Mouse (Mus musculus) lung, embryonic 15.5 days (tissue): ENCODE results near the gene Pelo. TPM values are rescaled to one million over a fixed set of nuclear protein-coding genes. Genes with fewer than 3 reads are reported as not detected.

Experiments
- ATAC-seq: fragments of 200-750 bp; cut with Nextera tagmentation; 2 replicates; pipeline ENCODE4 v1.8.0; 2017; ENCODE audit warnings: moderate number of reproducible peaks, borderline replicate concordance; ENCODE audit not compliant: low FRiP score, low TSS enrichment; ENCODE audit errors: extremely low read depth
- H3K27ac ChIP-seq: fragments of 300-500 bp; sonication (generic); 2 replicates; pipeline ENCODE4 v1.5.1; 2015; ENCODE audit warnings: moderate library complexity, mild to moderate bottlenecking, inconsistent platforms
- H3K27me3 ChIP-seq: fragments of 300-500 bp; sonication (generic); 2 replicates; pipeline ENCODE4 v1.6.1; 2015; ENCODE audit warnings: inconsistent platforms
- H3K36me3 ChIP-seq: fragments of 300-500 bp; sonication (generic); 2 replicates; pipeline ENCODE4 v1.6.1; 2015; ENCODE audit warnings: inconsistent platforms
- H3K4me1 ChIP-seq: fragments of 300-500 bp; sonication (generic); 2 replicates; pipeline ENCODE4 v1.6.1; 2015; ENCODE audit warnings: inconsistent platforms
- H3K4me2 ChIP-seq: fragments of 300-500 bp; sonication (generic); 2 replicates; pipeline ENCODE4 v1.6.1; 2015; ENCODE audit warnings: inconsistent platforms, mild to moderate bottlenecking, moderate library complexity
- H3K4me3 ChIP-seq: fragments of 300-500 bp; sonication (generic); 2 replicates; pipeline ENCODE4 v1.5.1; 2015; ENCODE audit warnings: mild to moderate bottlenecking, inconsistent platforms
- H3K9ac ChIP-seq: fragments of 300-500 bp; sonication (generic); 2 replicates; pipeline ENCODE4 v1.6.1; 2015; ENCODE audit warnings: inconsistent platforms
- H3K9me3 ChIP-seq: fragments of 300-500 bp; sonication (generic); 2 replicates; pipeline ENCODE4 v1.6.1; 2016; ENCODE audit warnings: inconsistent platforms
- WGBS: fragments of 180-500 bp; shearing (Covaris S2); methylation state at CpG from one replicate; pipeline ENCODE4 v1.1.7; 2015; 5-methylcytosine and 5-hydroxymethylcytosine counted together
- polyA plus RNA-seq: library from polyadenylated mRNA; unstranded; fragments of >200 nt; fragmentation: Nextera tagmentation; extraction: Ambion mirVana; gene quantifications from 2 replicates; pipeline ENCODE4 v1.2.1, GENCODE M21; 2015

Gene Pelo
- polyA plus RNA-seq, 1 experiment from 2014 or later, result 5.4 TPM

DNA sequence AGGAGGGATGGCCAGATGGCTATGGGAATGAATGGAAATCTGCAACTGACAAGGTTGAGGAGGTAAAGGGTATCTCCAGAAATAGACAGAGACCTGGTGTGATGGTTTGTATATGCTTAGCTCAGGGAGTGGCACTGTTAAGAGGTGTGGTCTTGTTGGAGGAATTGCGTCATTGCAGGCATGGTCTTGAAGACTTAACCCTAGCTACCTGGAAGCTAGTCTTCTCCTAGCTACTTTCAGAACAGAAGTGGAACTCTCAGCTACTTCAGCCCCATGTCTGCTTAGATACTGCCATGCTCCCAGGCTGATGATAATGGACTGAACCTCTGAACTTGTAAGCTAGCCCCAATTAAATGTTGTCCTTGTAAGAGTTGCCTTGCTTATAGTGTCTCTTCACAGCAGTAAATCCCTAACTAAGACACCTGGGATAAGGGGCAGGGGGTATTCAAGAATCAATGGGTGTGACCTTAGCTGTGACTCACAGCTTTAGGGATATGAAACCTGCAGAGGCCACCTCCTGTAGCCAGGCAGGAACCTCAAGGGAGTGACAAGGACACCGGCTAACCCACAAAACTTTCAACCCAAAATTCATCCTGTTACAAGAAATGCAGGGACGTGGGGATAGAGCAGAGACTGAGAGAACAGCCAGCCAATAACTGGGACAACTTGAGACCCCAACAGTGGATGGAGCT, 27.1 kb upstream of the Pelo start:
- no peak overlapping the region for H3K27ac ChIP-seq
- H3K4me3 ChIP-seq, result no peak overlapping the region
- 79% methylated on average over 3 of the region's 3 CpGs for WGBS
- H3K9me3 ChIP-seq, result no peaks in the 10 kb centered on the region
- H3K9ac ChIP-seq, result no peak overlapping the region
- H3K4me2 ChIP-seq, result no peak overlapping the region
- H3K27me3 ChIP-seq, result no peaks in the 10 kb centered on the region
- no peaks in the 10 kb centered on the region for H3K4me1 ChIP-seq
- no peak for ATAC-seq
- H3K36me3 ChIP-seq, result no peaks in the 10 kb centered on the region

DNA sequence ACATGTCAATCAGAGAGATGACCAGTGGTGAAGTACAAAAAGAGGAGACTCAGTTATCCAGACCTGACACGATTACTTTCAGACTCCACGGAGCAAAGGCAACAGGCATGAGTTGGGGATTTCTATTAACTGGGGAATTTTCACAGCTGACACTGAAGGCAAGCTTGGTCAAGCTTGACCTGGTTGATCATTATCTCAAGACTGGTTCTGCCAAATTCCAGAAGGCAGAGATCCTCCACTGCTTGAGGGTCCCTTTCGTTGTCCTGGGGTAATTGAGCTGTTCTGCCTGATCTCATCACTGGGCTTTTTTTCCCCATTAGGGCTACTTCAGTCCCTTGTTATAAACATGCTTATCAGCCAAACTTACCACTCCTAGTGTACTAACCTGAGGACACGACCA, 19.6 kb upstream of the Pelo start:
- no peak overlapping the region for H3K27ac ChIP-seq
- H3K9me3 ChIP-seq, result no peaks in the 10 kb centered on the region
- no peak overlapping the region for H3K4me3 ChIP-seq
- ATAC-seq, result no peak
- no peaks in the 10 kb centered on the region for H3K36me3 ChIP-seq
- no peak overlapping the region for H3K9ac ChIP-seq
- no peak overlapping the region for H3K4me2 ChIP-seq
- no peaks in the 10 kb centered on the region for H3K4me1 ChIP-seq
- H3K27me3 ChIP-seq, result no peaks in the 10 kb centered on the region
- 52% methylated on average over 4 of the region's 4 CpGs for WGBS

DNA sequence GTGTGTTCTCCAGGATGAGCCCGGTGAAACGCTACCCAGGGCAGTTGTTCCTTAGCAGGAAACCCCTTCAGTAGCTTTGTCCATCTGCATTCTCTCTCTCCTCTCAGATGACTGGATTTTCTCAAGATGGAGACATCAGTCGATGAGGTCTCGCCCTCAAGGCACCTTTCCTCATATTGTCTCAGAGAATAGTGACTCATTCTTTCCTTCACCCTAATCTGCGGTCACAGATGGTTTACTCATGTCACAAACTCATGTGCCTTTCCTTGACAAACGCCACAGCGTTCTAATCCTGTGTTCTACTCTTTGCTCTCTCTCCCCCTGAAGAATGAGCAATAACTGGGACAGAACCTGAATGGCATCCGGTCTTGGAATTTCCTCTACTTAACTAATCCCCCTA, 17.4 kb upstream of the Pelo start:
- ATAC-seq, result no peak
- H3K9me3 ChIP-seq, result no peaks in the 10 kb centered on the region
- H3K36me3 ChIP-seq, result no peaks in the 10 kb centered on the region
- H3K27me3 ChIP-seq, result no peaks in the 10 kb centered on the region
- WGBS, result 83% methylated on average over 8 of the region's 8 CpGs
- H3K9ac ChIP-seq, result no peak overlapping the region
- peaks cover 4% of the 10 kb centered on the region; the same call in 1 of the 2 replicates for H3K4me1 ChIP-seq
- H3K4me2 ChIP-seq, result no peak overlapping the region
- no peak overlapping the region for H3K4me3 ChIP-seq
- H3K27ac ChIP-seq, result no peak overlapping the region

DNA sequence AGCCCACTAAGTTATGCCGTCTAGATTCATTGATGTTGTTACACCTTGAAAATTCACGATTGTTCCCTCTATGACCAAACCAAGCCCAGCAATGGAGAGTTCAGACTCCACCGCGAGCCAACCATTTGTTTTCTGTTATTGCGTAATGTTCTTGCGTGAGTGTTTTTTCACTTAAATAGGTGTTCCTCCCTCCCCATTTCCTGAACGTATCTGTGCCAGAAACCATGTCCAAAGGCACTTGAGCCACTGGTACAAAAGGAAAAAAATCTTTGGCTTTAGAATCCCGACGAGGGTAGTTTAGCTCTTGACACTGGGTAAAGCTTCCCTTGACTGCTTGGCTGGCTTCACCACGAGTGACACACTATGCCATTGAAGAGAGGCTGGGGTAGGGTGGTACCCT, 16.2 kb upstream of the Pelo start:
- Histone ChIP-seq H3K27ac (no peak overlapping the region), H3K4me3 (no peak overlapping the region), H3K36me3 (no peaks in the 10 kb centered on the region), H3K4me1 (peaks cover 4% of the 10 kb centered on the region; the same call in 1 of the 2 replicates), H3K4me2 (no peak overlapping the region), H3K9me3 (no peaks in the 10 kb centered on the region), H3K9ac (no peak overlapping the region), H3K27me3 (no peaks in the 10 kb centered on the region)
- ATAC-seq, result no peak
- WGBS, result 75% methylated on average over 10 of the region's 10 CpGs

DNA sequence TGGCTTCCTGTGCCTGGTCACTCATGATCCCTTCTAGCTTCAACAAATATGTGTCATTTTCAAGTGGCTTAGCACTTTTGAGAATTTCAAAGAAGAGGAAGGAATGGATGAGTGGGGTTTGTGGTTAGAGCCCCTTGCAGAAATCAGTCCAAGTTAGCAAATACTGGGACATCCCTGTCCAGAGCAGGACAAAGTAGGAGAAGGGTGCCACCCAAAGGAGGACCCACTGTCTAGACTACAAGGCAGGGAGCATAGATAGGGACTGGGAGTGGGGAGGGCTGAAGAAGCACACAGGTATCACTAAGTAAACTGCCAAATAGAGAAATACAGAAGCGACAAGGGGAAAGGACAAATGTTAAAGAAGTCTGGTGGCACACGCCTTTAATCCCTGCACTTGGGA, 12.8 kb upstream of the Pelo start:
- H3K27ac ChIP-seq, result no peak overlapping the region; the same call in 1 of the 2 replicates
- H3K9ac ChIP-seq, result no peak overlapping the region
- H3K4me2 ChIP-seq, result peak overlapping the region; percentile 4; the same call in 1 of the 2 replicates
- peaks cover 15% of the 10 kb centered on the region for H3K4me1 ChIP-seq
- H3K27me3 ChIP-seq, result no peaks in the 10 kb centered on the region
- 100% methylated on average over 2 of the region's 2 CpGs for WGBS
- H3K36me3 ChIP-seq, result no peaks in the 10 kb centered on the region
- no peak for ATAC-seq
- no peak overlapping the region for H3K4me3 ChIP-seq
- H3K9me3 ChIP-seq, result no peaks in the 10 kb centered on the region

DNA sequence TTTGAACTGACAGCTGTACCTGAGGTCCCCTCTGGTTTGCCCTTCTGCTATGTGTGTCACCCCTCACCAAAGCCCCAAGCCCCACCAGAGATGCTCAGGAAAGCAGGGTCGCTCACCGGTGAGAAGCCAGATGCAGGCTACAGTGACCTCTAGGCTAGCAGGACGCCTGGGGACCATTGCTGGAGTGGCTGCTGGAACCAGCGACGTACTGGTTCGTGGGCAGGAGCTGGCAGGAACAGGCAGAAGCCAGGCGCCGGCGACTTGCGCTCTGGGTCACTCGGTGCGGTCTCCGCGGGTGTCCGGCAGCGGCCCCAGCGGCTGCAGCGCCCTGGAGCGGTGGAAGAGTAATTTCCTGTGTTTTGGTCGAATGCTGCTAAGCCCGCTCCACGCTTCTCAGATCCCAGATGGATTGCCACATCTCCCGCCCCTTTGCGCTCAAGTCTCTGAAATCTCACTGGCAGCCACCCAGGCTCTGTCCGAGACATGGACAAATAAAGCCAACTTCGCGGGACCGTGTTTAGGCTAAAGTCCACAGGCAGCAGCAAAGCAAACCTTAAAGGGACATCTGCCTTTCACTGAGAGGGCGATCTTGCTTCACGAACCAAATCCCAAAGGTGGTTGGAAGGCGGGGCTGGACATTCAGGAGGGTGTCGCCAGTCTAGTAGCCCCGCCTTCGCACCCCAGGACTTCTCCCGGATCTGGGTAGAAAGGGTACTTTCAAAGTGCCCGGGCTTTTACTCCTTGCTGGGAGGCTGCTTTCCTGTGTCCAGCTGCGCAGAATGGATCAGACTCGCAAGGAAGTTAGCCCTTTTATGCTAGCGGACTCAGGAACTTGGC, 11.6 kb upstream of the Pelo start, which contains the start of the genes Gm49395 and Itga1:
Gene Gm49395 (minus strand): TSS at position 567 of the 837 bp plus-strand sequence.
Gene Itga1 (minus strand): TSS at position 610 of the 837 bp plus-strand sequence.
- Histone ChIP-seq H3K27ac (peak within 1 kb of the TSS; percentile 98), H3K27me3 (no peaks in the 10 kb centered on the region), H3K36me3 (no peaks in the 10 kb centered on the region), H3K9me3 (no peaks in the 10 kb centered on the region), H3K4me3 (peak within 1 kb of the TSS; percentile 67), H3K9ac (peak within 1 kb of the TSS; percentile 78), H3K4me1 (peaks cover 23% of the 10 kb centered on the region), H3K4me2 (peak within 1 kb of the TSS; percentile 82)
- ATAC-seq, result peak; percentile 92
- WGBS, result under 1% methylated on average over 39 of the region's 39 CpGs

DNA sequence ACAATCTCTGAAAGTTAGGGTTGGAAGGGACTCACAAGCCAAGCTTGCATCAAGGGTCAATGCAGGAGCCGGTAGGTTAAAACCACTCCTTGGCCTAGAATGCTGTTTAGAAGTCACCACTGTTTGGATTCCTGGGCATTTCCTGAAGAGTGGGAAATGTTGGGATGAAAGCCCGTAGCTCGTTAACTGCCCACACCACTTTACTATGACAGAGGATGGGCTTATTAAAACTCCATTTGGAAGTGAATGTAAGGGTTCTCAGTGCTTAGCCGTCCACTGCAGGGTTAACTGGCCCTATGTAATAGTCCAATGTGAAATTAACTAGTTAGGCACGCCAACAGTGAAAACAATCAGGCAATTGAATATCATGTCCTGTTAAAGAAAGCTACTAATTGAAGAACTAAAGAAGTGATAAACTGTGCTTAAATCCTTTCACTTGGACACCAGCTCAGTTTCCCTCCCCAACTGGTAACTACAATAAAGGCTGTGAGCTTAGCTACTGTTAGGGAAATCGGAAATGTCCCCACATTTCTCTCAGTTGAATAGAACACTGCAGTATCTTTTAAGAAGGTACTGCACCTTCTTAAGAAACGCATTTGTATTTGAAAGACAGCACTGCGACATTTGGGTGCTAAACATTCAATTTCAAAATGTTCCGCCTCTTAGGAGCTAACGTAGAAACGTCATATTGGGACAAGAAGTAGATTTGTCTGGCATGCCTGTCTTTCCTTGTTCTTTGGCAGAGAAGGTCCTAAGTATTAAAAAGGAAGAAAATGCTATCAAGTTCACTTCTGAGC, 10.6 kb upstream of the Pelo start:
- 33% methylated on average over 11 of the region's 11 CpGs for WGBS
- peaks cover 27% of the 10 kb centered on the region for H3K4me1 ChIP-seq
- no peaks in the 10 kb centered on the region for H3K36me3 ChIP-seq
- peak overlapping the region; percentile 67 for H3K4me3 ChIP-seq
- ATAC-seq, result no peak
- peak overlapping the region; percentile 82 for H3K4me2 ChIP-seq
- peak overlapping the region; percentile 78 for H3K9ac ChIP-seq
- no peaks in the 10 kb centered on the region for H3K9me3 ChIP-seq
- no peaks in the 10 kb centered on the region for H3K27me3 ChIP-seq
- peak overlapping the region; percentile 98 for H3K27ac ChIP-seq

DNA sequence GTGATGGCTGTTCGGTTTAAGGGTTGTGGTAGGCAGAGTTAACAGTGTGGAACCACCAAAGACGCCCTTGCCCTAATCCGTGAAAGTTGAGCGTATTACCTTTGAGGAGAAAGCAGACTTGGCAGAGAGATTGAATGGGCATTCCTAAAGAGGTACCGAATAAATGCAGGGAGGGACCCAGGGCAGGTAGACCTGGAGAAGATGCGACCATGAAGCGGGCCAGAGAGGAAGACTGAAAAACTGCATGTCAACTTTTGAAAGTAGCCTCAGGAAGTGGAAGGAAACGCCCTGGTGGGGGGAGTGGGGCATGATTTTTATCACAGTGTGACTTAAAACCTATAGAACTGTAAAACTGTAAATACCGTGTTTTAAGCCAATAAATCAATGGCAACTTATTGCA, 9.4 kb upstream of the Pelo start:
- ATAC-seq, result no peak
- Histone ChIP-seq H3K27ac (no peak overlapping the region), H3K27me3 (no peaks in the 10 kb centered on the region), H3K36me3 (no peaks in the 10 kb centered on the region), H3K9me3 (no peaks in the 10 kb centered on the region), H3K9ac (no peak overlapping the region), H3K4me2 (peak overlapping the region; percentile 3; the same call in 1 of the 2 replicates), H3K4me3 (no peak overlapping the region), H3K4me1 (peaks cover 27% of the 10 kb centered on the region)
- WGBS, result 81% methylated on average over 9 of the region's 9 CpGs

DNA sequence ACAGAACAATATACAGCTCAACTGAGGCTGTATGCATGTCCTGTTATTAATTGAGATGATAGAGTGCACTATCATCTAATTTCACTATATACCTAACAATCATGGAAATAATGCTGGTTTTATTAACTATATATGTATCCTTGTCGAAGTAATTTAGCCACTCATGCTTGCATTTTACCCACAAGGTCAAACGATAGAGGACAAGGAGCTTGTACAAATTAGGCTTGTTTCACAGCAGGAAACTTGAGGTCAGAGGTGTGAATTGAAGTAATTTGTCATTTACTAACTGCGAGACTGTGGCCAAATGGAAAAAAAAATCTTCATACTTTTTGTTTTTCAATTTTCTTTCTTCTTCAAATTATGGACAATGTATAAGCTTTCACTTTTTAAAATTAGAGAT, 8.2 kb upstream of the Pelo start:
- no peaks in the 10 kb centered on the region for H3K36me3 ChIP-seq
- H3K4me1 ChIP-seq, result peaks cover 27% of the 10 kb centered on the region
- no peak overlapping the region for H3K4me3 ChIP-seq
- H3K27ac ChIP-seq, result no peak overlapping the region
- no peak for ATAC-seq
- no peak overlapping the region for H3K9ac ChIP-seq
- H3K27me3 ChIP-seq, result no peaks in the 10 kb centered on the region
- WGBS, result 60% methylated on average over 3 of the region's 3 CpGs
- H3K4me2 ChIP-seq, result peak overlapping the region; percentile 26; the same call in 1 of the 2 replicates
- no peaks in the 10 kb centered on the region for H3K9me3 ChIP-seq

DNA sequence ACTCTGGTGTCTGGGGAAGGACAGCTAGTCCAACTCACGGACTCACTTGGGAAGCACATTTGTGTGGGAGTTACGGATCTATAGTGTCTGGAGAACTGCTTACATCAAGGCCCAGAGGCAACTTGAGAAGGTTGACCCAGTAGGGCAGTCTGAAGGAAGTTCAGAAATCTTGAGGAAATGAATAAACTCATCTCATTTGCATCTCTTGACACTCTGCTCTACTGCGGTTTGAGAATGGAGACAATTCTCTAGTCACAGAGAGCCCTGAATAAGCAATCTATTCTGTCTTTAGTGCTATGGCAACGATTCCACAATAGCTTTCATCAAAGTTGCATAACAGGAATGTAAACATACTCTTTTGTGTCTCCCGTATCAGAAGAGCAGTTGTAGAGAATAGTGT, 7.0 kb upstream of the Pelo start:
- 49% methylated on average over 5 of the region's 5 CpGs for WGBS
- no peak overlapping the region for H3K4me3 ChIP-seq
- H3K9ac ChIP-seq, result no peak overlapping the region
- no peaks in the 10 kb centered on the region for H3K9me3 ChIP-seq
- H3K27ac ChIP-seq, result no peak overlapping the region
- H3K27me3 ChIP-seq, result no peaks in the 10 kb centered on the region
- no peaks in the 10 kb centered on the region for H3K36me3 ChIP-seq
- ATAC-seq, result no peak
- no peak overlapping the region for H3K4me2 ChIP-seq
- peaks cover 27% of the 10 kb centered on the region for H3K4me1 ChIP-seq

DNA sequence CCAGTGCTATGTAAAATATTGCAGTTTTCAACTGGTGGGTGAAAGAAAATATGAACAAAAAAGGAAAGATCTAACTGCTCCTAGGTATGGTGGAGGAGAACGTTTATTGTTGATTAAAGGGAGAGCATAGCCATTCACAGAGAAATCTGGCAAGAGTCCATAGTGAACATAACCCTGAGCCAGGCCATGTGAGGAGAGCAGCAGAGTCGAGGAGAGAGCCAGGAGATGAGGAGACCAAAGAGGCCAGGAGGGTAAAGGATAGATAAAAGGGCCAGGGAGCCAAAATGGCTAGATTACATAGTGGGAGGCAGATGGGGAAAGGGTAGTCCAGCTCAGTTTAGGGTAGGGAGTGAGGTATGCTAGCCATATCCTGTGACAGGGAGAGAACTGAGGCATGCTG, 6.2 kb upstream of the Pelo start:
- no peaks in the 10 kb centered on the region for H3K9me3 ChIP-seq
- WGBS, result 29% methylated on average over 2 of the region's 2 CpGs
- H3K36me3 ChIP-seq, result no peaks in the 10 kb centered on the region
- H3K27me3 ChIP-seq, result no peaks in the 10 kb centered on the region
- ATAC-seq, result 0 out of 2 replicates have a peak, but pooled peaks have one; percentile 31
- H3K27ac ChIP-seq, result no peak overlapping the region
- H3K4me2 ChIP-seq, result no peak overlapping the region
- H3K4me3 ChIP-seq, result no peak overlapping the region
- H3K9ac ChIP-seq, result no peak overlapping the region
- H3K4me1 ChIP-seq, result peaks cover 30% of the 10 kb centered on the region
